Mouse (Mus musculus) mouse embryonic stem cell (cell line): ENCODE data around the gene Tprg.

ENCODE experiments used
- in situ Hi-C, 2 experiments: fragments of 300-500 bp; cut with MboI; formaldehyde crosslinking; loops; 1 replicate in 1 of 2; 3 replicates in 1 of 2; pipeline ENCODE4 v1.14.3; 2019 to 2020; ENCODE audit warnings: low sequenced_read_pairs in 2 of 2, low pct_unique_long_range_greater_than_20kb in 1 of 2, mixed read lengths in 1 of 2; ENCODE audit not compliant: unreplicated experiment in 1 of 2

Tprg gene

DNA sequence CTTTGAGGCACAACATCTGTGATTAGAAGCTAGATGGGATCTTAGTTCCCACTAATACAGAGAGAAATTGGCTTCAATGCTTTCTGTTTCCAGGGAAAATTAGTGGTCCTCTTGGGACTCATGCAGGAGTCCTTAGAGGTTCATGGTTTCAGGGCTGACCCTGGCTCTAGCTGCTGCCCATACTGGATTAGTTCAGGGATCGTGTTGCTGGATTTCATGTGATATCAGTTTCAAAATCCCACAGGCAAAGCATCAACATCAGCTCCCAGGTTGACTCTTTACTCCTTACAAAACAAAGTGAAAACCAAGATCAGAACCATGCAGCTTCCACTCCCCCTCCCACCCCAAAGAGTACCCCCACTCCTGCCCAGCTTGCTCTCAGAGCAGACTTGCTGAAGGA is 127.3 kb downstream of the Tprg start:
- in situ Hi-C loops = no loop called here

DNA sequence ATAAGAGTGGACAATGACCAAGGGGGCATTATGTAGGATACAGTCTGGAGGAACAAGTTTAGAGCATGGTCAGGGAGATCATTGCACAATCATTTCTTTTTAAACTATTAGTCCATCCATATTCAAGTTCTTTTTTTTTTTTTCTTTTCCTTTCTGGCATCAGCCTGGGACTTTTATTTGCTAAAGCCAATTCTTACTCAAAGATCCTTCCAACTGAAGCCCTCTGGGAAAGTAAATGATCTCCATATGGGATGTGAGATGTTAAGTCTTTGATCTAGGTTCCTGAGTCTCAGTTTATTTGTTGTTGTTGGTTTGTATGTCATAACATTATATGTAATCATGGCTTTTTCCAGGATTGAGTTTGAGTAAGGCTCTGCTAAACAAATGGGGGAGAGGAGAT is 128.6 kb downstream of the Tprg start:
- in situ Hi-C loops = no loop called here

- in situ Hi-C loops = no loop called here
Measured at GRCm38 (mm10) chr16:25417875-25418630, 131.4 kb downstream of the Tprg start.

DNA sequence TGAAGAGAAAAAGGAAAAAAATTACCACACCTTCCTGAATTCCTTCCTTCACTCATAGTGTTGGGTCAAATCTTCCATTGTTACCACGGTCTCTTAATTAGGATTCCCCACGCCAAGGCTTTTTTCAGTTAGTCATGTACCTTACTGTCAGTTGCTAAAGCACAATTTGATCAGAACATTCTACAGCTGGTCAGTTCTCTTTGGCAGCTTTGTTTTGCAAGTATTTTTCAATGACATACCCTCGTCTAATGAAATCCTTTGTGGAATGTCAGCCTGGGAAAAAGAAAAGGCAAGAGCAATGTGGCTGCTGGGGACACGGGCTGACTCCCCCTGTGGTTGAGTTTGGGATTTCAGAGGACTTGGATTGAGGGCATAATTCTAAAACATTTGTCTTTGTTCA is 136.4 kb downstream of the Tprg start:
- in situ Hi-C loops = no loop called here

DNA sequence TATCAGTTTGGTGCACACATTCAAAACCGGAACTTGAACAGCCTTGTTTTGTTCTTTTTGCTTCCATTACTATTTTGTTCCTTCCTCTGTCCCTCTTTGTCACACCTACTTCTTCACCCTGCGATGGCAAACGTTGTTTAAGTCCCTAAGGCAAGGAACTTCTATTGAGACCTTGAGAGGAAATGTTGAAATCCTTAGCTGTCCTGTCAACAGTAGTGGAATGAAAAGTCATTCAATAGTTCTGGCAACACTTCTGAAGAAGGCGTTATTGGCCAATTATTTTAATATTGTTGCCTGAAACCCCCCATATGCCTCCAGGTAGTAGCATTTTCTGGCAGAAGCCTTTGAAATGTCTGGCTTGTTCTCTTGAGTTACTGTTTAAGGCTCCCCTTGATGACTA is 137.4 kb downstream of the Tprg start:
- in situ Hi-C loops = no loop called here

- in situ Hi-C loops = no loop called here
Measured at GRCm38 (mm10) chr16:25424915-25425314, 138.3 kb downstream of the Tprg start.

DNA sequence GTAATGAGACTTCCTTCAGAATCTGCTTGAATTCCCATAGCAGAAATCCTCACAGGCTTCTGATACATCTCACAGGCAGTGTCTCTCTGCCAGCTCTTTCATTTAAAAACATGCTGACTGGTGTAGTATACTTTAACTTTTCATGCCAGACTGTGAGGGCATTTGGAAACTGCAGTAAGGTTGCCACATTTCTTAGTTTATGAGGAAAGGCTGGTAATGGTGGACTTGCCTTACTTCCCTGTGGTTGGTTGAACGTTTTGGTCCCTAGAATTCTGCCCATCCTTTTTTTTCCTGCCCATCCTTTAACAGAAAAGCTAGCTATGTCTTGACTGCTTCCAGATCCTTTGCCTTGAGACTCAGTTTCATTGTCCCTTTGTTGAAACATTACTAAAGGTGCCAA is 138.8 kb downstream of the Tprg start:
- in situ Hi-C loops = no loop called here

DNA sequence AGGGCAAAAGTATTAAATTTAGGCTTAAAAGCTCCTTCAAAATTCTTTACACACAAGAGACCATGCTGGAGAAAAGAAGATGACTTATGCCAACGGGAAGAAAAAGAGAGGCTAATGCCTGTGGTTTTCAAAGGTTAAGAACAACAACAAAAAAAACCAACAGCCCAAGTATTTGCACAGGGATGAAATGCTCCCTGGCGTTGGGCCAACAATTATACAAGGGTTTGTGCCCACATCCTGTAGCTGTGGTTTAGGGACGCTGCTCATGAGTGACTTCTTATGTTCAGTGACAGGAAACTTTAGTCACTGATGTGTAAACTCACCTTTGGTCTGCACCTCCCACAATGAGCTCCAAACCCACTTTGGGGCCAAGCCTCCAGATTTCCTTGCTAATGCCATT is 139.6 kb downstream of the Tprg start:
- in situ Hi-C loops = no loop called here

GRCm38 (mm10) chr16:25440039-25440438 is 153.4 kb downstream of the Tprg start:
- in situ Hi-C loops = no loop called here

DNA sequence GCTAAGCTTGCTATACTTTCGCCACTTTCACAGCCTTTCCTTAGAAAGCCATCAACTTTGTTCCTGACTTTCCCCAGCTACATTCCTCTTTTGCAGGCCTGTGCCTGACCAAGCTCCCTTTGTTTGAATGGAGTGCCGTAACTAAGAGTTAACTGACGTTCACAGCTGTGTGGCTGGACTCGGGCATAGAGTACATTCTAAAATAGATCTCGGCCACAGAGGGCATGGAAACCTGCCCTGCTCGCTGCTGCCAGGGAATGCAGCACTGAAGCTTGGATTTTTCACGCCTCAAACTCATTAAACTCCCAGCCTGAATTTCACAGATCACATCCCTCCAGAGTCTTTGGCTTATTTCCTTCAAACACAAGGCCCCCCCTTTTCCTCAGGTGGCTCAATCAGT is 159.0 kb downstream of the Tprg start:
- in situ Hi-C loops = no loop called here

GRCm38 (mm10) chr16:25451511-25451910 is 164.9 kb downstream of the Tprg start:
- in situ Hi-C loops = no loop called here

DNA sequence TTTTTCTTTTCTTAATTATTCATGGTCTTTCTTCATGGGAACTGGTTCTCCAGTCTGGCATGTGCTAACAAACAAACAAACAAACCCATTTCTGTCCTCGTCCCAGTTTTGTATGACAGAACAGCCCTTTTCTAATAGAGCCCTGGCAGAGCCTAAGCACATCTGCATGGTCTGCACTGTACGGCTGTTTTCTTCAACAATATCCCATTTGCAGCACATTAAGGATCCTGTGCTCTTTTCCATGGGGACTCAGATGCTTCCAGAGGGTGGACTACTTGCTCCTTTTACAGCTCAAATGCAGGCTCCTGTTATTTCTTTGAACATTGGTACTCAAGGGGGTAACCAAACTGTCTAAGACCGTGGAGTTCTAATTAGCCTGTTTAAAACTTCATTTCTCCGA is 178.1 kb downstream of the Tprg start:
- in situ Hi-C loops = no loop called here

GRCm38 (mm10) chr16:25465435-25466139 is 179.0 kb downstream of the Tprg start:
- in situ Hi-C loops = no loop called here

DNA sequence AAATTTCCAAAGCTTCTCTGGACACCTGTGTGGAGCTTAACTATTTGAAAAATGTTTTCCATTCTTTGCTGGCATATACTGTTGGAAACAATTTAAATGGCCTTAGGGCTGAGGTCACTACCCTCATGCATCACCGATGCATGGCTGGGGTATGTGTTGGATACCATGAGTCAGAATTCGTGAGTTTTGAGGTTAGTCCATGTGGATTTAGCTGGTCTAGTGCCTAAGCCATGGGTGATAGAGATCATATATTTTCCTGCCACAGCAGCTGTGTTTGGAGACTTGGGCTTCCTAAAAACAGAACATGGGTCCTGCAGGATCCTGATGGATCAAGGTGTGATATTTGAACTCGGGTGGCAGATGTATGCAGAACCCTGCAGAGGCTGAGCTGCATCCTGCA is 181.4 kb downstream of the Tprg start:
- in situ Hi-C loops = no loop called here

GRCm38 (mm10) chr16:25468662-25469061 is 182.0 kb downstream of the Tprg start:
- in situ Hi-C loops = no loop called here
